Mouse (Mus musculus): Measurements from ENCODE around the gene Pou2f1.

Gene Pou2f1

DNA sequence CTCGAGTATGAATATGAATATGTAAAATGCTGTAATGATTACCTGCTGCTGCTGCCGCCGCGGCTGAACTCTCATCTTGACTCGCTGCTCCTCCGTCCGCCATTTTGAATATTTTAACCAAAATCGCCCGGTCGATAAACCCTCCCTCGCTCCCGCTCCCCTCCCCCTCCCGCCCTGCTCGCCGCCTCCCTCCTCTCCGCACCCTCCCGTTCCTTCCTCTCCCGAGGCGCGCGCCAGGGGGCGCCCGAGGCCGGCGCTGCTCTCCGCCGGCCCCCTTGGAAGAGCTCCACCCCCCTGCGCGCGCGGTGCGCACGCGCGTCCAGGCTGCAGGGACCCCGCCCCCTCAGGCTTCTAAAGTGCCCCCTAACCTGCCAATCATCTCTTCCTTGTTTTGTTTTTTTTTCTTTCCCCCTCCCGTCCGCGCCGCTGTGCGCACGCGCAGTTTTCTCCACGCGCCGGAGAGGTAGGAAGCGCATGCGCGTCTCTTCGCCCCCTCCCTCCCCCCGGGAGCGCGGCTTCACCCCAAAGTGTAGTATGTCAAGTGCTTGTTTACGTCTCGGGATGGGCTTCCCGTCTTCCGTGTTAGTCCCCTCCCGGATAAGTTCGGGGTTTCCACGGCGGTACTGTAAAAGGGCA lies at the start of gene Pou2f1:
TSS of gene Pou2f1 (minus strand) at position 159 of the 636 bp plus-strand sequence.
- DNase-seq, result peak; percentile 97 to 98

GRCm38 (mm10) chr1:166049046-166049827 lies 46.8 kb upstream of the Pou2f1 start:
- no peak for DNase-seq

DNA sequence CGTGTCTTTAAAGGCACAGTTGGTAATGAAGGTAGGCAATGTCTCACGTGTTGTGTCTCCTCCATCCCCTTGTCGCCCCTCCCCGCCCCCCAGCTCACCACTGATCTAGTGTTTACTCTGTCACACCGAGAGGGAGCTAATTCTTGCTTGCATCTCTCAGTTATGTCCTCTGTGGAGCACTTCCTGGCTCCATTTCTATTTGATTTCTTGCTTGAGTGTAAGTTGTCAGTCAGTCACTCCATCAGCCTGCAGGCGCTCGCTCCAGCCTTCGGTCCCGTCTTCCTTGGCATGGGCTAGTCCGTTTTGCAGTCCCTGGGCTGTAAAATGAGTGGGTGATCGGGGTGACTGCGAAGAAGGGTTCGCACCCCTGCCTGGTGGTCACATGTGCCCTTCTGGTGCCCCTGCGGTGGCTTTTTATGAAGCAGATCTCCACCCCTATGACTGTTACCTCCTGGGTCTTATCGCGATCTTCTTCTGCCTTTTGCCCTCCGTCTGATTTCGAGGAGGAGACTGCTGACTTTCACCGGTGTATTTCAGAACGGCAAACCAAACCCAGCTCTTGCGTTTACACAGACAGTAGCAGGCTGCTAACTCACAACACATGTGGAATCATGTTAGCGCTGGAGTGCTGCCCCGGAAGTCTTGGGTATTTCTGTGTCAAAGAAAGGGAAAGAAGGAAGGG lies 45.9 kb upstream of the Pou2f1 start:
- peak in 1 of 2 experiments; percentile 14 for DNase-seq

GRCm38 (mm10) chr1:166047505-166048170 lies 45.2 kb upstream of the Pou2f1 start:
- peak in 1 of 2 experiments; percentile 8 for DNase-seq

- DNase-seq, result no peak
Observed at GRCm38 (mm10) chr1:166045894-166046197, 43.4 kb upstream of the Pou2f1 start.

GRCm38 (mm10) chr1:166045060-166045893 lies 42.8 kb upstream of the Pou2f1 start:
- DNase-seq, result no peak

- no peak for DNase-seq
Observed at GRCm38 (mm10) chr1:166043451-166044149, 41.1 kb upstream of the Pou2f1 start.

DNA sequence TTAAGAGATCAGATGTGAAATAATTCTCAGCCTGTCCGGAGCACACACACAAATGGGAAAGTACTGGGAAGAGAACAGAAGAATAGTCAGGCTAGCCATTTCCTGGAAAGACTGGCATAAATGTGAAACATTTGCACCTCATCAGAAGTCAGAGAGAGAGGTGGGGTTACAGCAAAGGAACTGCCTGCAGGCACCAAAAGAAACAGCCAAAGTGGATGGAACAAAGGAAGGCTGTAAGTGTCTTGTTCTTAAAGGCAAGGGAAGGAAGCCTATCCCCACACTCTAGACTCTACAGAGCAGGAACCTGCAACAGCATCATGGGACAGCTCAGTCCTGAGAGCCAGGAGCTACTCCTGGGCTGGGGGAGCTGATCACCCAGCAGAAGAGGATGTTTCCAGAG lies 39.0 kb upstream of the Pou2f1 start:
- no peak for DNase-seq

DNA sequence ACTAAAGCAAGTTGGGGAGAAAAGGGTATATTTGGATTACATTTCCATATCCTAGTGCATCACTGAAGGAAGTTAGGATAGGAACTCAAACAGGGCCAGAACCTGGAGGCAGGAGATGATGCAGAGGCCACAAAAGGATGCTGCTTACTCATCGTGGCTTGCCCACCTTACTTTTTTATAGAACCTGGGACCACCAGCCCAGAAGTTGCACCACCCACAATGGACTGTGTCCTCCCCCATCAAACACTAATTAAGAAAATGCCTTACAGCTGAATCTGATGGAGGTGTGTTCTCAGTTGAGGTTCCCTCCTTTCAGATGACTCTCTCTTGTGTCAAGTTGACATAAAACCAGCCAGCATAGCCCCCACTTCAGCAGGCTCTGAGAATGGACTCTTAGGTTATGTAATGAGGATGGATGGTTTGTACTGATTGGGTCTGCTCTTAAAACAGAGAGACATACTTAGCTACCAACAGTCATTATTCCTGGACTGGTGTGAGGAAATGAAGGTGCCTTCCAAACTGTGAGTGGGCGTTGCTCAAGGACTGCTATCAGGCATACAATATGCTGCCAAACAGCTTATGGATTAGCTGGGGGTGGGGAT lies 36.4 kb upstream of the Pou2f1 start:
- no peak for DNase-seq

- DNase-seq, result no peak
Observed at GRCm38 (mm10) chr1:166035045-166035444, 32.6 kb upstream of the Pou2f1 start.

DNA sequence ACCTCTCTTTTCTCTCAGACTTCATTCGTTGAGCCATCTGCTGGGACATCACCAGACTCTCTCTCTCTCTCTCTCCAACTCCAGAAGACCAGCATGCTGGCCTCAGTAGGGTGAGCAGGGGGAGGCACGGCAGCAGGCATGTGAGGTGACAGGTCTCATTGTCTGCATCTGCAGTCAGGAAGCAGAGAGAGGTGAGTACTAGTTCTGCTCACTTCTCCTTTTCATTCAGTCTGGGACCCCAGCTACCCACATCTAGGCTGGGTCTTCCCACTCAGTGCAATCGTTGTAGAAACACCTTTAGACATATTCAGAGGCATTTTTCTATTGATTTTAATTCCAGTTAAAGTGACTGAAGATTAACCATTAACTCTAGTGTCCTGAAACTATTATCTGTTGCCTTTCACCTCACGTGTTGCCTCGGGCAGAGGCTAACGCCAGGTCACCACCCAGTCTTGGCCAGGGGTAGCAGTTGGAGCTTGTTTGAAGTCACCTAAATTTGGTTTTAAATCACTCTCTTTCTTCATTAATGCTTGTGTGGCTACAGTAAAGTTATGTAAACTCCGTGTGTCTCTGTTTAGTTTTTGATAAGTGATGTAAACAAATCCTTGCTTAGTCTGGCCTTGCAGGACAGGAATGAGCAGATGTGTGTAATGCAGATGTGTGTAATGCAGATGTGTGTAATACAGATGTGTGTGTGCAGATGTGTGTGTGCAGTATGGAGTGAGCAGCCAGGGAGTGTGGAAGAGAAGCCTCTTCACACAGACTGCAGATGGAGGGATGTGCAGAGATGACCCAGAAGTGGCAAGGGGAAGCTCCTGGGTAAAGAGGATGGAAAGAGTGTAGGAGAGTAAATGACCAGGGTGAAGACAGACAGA lies 29.4 kb upstream of the Pou2f1 start:
- no peak for DNase-seq

DNA sequence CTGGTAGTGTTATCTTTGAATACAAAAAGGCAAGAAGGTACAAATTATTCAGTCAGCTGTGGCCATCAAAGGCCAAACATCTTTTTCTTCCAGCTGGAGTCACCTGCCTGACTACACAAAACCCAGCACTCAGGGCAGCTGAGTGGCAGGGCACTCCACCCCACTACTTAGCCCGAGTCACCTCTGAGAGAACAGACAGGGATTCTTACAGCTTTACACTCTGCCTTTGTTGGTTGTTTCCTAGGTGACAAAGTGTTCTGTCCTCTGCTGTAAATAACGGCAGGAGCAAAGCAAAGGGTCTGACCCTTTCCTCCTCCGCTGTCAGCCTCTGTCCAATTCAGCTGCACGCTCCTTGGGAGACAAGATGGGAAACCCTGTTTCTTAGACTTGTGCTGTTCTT lies 21.5 kb upstream of the Pou2f1 start:
- DNase-seq, result no peak

DNA sequence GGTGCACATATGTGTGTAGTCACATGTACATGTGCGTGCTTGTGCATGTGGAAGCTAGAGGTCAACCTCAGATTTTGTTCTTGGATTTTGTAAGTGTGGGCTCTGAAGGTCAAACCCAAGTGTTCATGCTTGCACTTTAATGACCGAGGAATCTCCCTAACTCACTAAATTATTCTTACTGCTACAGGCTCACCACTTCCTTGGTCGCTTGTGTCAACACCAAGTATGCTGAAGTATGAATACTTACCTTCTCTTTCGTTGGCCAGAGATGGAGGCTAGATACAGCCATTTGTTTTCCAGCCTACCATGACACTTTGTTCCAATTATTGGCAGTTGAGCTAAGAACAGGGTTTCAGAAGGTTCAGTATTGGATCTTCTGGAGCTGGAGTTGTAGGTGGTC lies 14.7 kb upstream of the Pou2f1 start:
- DNase-seq, result no peak

DNA sequence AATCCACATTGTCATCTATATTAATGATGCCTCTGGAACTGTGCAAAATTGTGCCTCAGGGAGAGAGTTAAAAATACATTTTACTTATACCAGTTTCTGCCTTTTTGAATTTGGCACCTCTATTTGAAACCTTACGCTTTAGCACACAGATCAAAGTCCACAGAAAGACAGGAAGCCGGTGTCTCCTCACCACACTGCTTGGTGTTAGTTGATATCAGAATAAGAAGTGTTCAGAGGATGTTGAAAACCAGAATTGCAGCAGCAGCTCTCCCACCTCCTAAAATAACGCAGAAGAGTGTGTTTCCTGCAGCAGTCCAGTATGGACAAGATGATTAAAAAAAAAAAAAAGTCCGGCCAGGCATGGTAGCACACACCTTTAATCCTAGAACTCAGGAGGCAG lies 13.8 kb upstream of the Pou2f1 start:
- no peak for DNase-seq

GRCm38 (mm10) chr1:166014530-166014929 lies 12.1 kb upstream of the Pou2f1 start:
- DNase-seq, result no peak

DNA sequence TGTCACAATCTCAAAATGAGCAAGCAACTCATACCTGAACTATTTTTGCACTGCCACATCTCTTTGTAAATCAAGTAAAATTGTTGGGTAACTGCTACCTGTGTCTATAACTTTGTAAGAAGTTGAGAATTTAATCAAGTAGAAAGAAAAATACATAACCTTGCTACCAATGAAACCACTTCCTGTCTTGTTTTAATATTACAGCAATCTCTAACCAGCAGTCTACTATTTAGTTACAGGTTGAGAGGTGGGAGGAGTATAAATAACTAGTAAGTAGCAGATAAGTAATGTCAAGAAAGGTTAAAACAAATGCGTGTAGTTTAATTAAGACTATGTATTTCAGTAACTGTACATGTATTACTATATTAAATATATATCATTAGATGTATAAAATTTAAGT lies 7.6 kb upstream of the Pou2f1 start:
- DNase-seq, result no peak

GRCm38 (mm10) chr1:166008634-166009350 lies 6.3 kb upstream of the Pou2f1 start:
- no peak for DNase-seq

DNA sequence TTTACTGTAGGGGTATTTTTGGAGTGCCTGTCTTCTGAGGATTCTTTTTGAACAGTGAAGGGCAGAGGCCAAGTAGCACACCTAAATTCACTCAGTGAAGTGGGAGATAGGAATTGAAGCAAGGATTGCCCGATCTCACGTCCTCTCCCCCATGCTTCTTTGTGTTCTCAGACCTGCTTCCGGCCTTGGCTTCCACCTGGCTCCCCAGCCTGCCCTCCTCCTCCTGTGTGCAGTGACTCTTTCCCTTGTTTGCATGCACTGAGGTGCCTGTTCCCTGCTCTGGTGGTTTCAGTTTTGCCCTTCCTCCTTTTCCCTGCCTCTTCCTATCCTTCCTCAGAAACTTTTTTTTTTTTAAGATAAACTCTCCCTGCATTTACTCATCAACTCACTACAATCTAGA lies 4.5 kb upstream of the Pou2f1 start:
- DNase-seq, result no peak

- DNase-seq, result peak; percentile 95 to 98
Observed at GRCm38 (mm10) chr1:166003181-166004022, 924 bp upstream of the Pou2f1 start.
